Mouse (Mus musculus): ENCODE measurements around the gene Olfr114. TPM values are rescaled to one million over a fixed set of nuclear protein-coding genes. Genes with fewer than 3 reads are reported as not detected.

Gene Olfr114
- polyA plus RNA-seq (2015; fragmentation: Nextera tagmentation; extraction: Ambion mirVana) = not detected in 2 replicates

GRCm38 (mm10) chr17:37592643-37593042 is at the start of gene Olfr114:
Gene Olfr114, minus strand, starts transcription at chr17:37592743.
- ATAC-seq (ENCODE audit: insufficient number of reproducible peaks, low FRiP score, low TSS enrichment, low read depth) = no peak
- no peak within 1 kb of the TSS for H3K27ac ChIP-seq
- no peaks in the 10 kb centered on the region for H3K9me3 ChIP-seq
- H3K4me3 ChIP-seq = no peak within 1 kb of the TSS
- no peaks in the 10 kb centered on the region for H3K36me3 ChIP-seq
- H3K9ac ChIP-seq = no peak within 1 kb of the TSS
- no peaks in the 10 kb centered on the region for H3K4me1 ChIP-seq
- no peak within 1 kb of the TSS for H3K4me2 ChIP-seq
- H3K27me3 ChIP-seq = no peaks in the 10 kb centered on the region

- no peaks in the 10 kb centered on the region for H3K36me3 ChIP-seq
- WGBS = 76% methylated on average over 2 of the region's 2 CpGs
- ATAC-seq (ENCODE audit: insufficient number of reproducible peaks, low FRiP score, low TSS enrichment, low read depth) = no peak
- H3K27ac ChIP-seq = no peak within 1 kb of the TSS
- no peak within 1 kb of the TSS for H3K9ac ChIP-seq
- no peak within 1 kb of the TSS for H3K4me3 ChIP-seq
- H3K4me2 ChIP-seq = no peak within 1 kb of the TSS
- H3K9me3 ChIP-seq = no peaks in the 10 kb centered on the region
- no peaks in the 10 kb centered on the region for H3K27me3 ChIP-seq
- no peaks in the 10 kb centered on the region for H3K4me1 ChIP-seq
Measured at GRCm38 (mm10) chr17:37627009-37627408, 34.5 kb upstream of the Olfr114 start, which contains the start of the genes Olfr115 and Olfr116. Gene Olfr115, minus strand, starts transcription at chr17:37627109. Gene Olfr116, minus strand, starts transcription at chr17:37627199.

- no peak within 1 kb of the TSS for H3K4me3 ChIP-seq
- no peaks in the 10 kb centered on the region for H3K36me3 ChIP-seq
- no peaks in the 10 kb centered on the region for H3K4me1 ChIP-seq
- no peak within 1 kb of the TSS for H3K27ac ChIP-seq
- H3K9ac ChIP-seq = no peak within 1 kb of the TSS
- H3K4me2 ChIP-seq = no peak within 1 kb of the TSS
- H3K9me3 ChIP-seq = no peaks in the 10 kb centered on the region
- H3K27me3 ChIP-seq = no peaks in the 10 kb centered on the region
- ATAC-seq (ENCODE audit: insufficient number of reproducible peaks, low FRiP score, low TSS enrichment, low read depth) = no peak
Measured at GRCm38 (mm10) chr17:37577563-37577962, 15.0 kb downstream of the Olfr114 start, which contains the start of gene Olfr113. Gene Olfr113, minus strand, starts transcription at chr17:37577663.

- no peak within 1 kb of the TSS for H3K27ac ChIP-seq
- H3K9ac ChIP-seq = no peak within 1 kb of the TSS
- no peak within 1 kb of the TSS for H3K4me2 ChIP-seq
- H3K36me3 ChIP-seq = no peaks in the 10 kb centered on the region
- ATAC-seq (ENCODE audit: insufficient number of reproducible peaks, low FRiP score, low TSS enrichment, low read depth) = no peak
- no peaks in the 10 kb centered on the region for H3K9me3 ChIP-seq
- H3K27me3 ChIP-seq = no peaks in the 10 kb centered on the region
- H3K4me3 ChIP-seq = no peak within 1 kb of the TSS
- H3K4me1 ChIP-seq = no peaks in the 10 kb centered on the region
Measured at GRCm38 (mm10) chr17:37569351-37569750, 23.2 kb downstream of the Olfr114 start, which contains the start of gene Olfr112. Gene Olfr112, minus strand, starts transcription at chr17:37569451.

GRCm38 (mm10) chr17:37558913-37559615 is 33.5 kb downstream of the Olfr114 start:
- H3K4me1 ChIP-seq = no peaks in the 10 kb centered on the region
- no peak for ATAC-seq (ENCODE audit: insufficient number of reproducible peaks, low FRiP score, low TSS enrichment, low read depth)
- H3K27me3 ChIP-seq = no peaks in the 10 kb centered on the region
- H3K4me2 ChIP-seq = no peak overlapping the region
- no peak overlapping the region for H3K9ac ChIP-seq
- no peak overlapping the region for H3K4me3 ChIP-seq
- H3K27ac ChIP-seq = no peak overlapping the region
- no peaks in the 10 kb centered on the region for H3K9me3 ChIP-seq
- H3K36me3 ChIP-seq = no peaks in the 10 kb centered on the region
- WGBS = 58% methylated on average over 1 of the region's 1 CpGs

GRCm38 (mm10) chr17:37543800-37544435 is 48.6 kb downstream of the Olfr114 start:
- Histone ChIP-seq H3K36me3 (no peaks in the 10 kb centered on the region), H3K9ac (no peak overlapping the region), H3K27ac (no peak overlapping the region), H3K4me2 (no peak overlapping the region), H3K4me1 (no peaks in the 10 kb centered on the region), H3K9me3 (no peaks in the 10 kb centered on the region), H3K4me3 (no peak overlapping the region), H3K27me3 (no peaks in the 10 kb centered on the region)
- no peak for ATAC-seq (ENCODE audit: insufficient number of reproducible peaks, low FRiP score, low TSS enrichment, low read depth)
- 48% methylated on average over 3 of the region's 3 CpGs for WGBS

GRCm38 (mm10) chr17:37541454-37542119 is 51.0 kb downstream of the Olfr114 start:
- 77% methylated on average over 4 of the region's 4 CpGs for WGBS
- H3K36me3 ChIP-seq = no peaks in the 10 kb centered on the region

More at GRCm38 (mm10) chr17:37541454-37542119, 51.0 kb downstream of the Olfr114 start:
- no peak overlapping the region for H3K4me3 ChIP-seq
- H3K4me1 ChIP-seq = no peaks in the 10 kb centered on the region
- H3K4me2 ChIP-seq = no peak overlapping the region
- no peaks in the 10 kb centered on the region for H3K27me3 ChIP-seq
- no peak overlapping the region for H3K9ac ChIP-seq
- ATAC-seq (ENCODE audit: insufficient number of reproducible peaks, low FRiP score, low TSS enrichment, low read depth) = no peak
- H3K9me3 ChIP-seq = no peaks in the 10 kb centered on the region
- no peak overlapping the region for H3K27ac ChIP-seq

Other genes starting within 250 kb of the Olfr114 start
- gene Olfr104-ps, start 233.2 kb downstream of the Olfr114 start, polyA plus RNA-seq (2015; fragmentation: Nextera tagmentation; extraction: Ambion mirVana) = not detected in 2 replicates
- not detected in 2 replicates for gene Olfr105-ps, start 213.7 kb downstream of the Olfr114 start, polyA plus RNA-seq (2015; fragmentation: Nextera tagmentation; extraction: Ambion mirVana)
- gene Olfr106-ps, start 202.3 kb downstream of the Olfr114 start, polyA plus RNA-seq (2015; fragmentation: Nextera tagmentation; extraction: Ambion mirVana) = not detected in 2 replicates
- not detected in 2 replicates for gene Olfr107, start 193.5 kb downstream of the Olfr114 start, polyA plus RNA-seq (2015; fragmentation: Nextera tagmentation; extraction: Ambion mirVana)
- not detected in 2 replicates for gene Olfr108, start 147.3 kb downstream of the Olfr114 start, polyA plus RNA-seq (2015; fragmentation: Nextera tagmentation; extraction: Ambion mirVana)
- gene Olfr109, start 133.8 kb downstream of the Olfr114 start, polyA plus RNA-seq (2015; fragmentation: Nextera tagmentation; extraction: Ambion mirVana) = not detected in 2 replicates
- gene H2-M2, start 109.2 kb downstream of the Olfr114 start, polyA plus RNA-seq (2015; fragmentation: Nextera tagmentation; extraction: Ambion mirVana) = not detected in 2 replicates
- gene Olfr110, start 100.3 kb downstream of the Olfr114 start, polyA plus RNA-seq (2015; fragmentation: Nextera tagmentation; extraction: Ambion mirVana) = not detected in 2 replicates
- gene Olfr111, start 84.7 kb downstream of the Olfr114 start, polyA plus RNA-seq (2015; fragmentation: Nextera tagmentation; extraction: Ambion mirVana) = not detected in 2 replicates
- not detected in 2 replicates for gene Olfr112, start 23.3 kb downstream of the Olfr114 start, polyA plus RNA-seq (2015; fragmentation: Nextera tagmentation; extraction: Ambion mirVana)
- not detected in 2 replicates for gene Olfr113, start 15.1 kb downstream of the Olfr114 start, polyA plus RNA-seq (2015; fragmentation: Nextera tagmentation; extraction: Ambion mirVana)
- not detected in 2 replicates for gene Olfr115, start 34.4 kb upstream of the Olfr114 start, polyA plus RNA-seq (2015; fragmentation: Nextera tagmentation; extraction: Ambion mirVana)
- gene Olfr116, start 34.5 kb upstream of the Olfr114 start, polyA plus RNA-seq (2015; fragmentation: Nextera tagmentation; extraction: Ambion mirVana) = not detected in 2 replicates
- not detected in 2 replicates for gene Olfr117, start 71.0 kb upstream of the Olfr114 start, polyA plus RNA-seq (2015; fragmentation: Nextera tagmentation; extraction: Ambion mirVana)
- gene Olfr118, start 74.2 kb upstream of the Olfr114 start, polyA plus RNA-seq (2015; fragmentation: Nextera tagmentation; extraction: Ambion mirVana) = not detected in 2 replicates
- gene Olfr119, start 103.8 kb upstream of the Olfr114 start, polyA plus RNA-seq (2015; fragmentation: Nextera tagmentation; extraction: Ambion mirVana) = not detected in 2 replicates
- not detected in 2 replicates for gene Olfr120, start 129.1 kb upstream of the Olfr114 start, polyA plus RNA-seq (2015; fragmentation: Nextera tagmentation; extraction: Ambion mirVana)
- gene Olfr121, start 156.1 kb upstream of the Olfr114 start, polyA plus RNA-seq (2015; fragmentation: Nextera tagmentation; extraction: Ambion mirVana) = not detected in 2 replicates
- gene Olfr122, start 175.9 kb upstream of the Olfr114 start, polyA plus RNA-seq (2015; fragmentation: Nextera tagmentation; extraction: Ambion mirVana) = not detected in 2 replicates
- gene Olfr123, start 200.8 kb upstream of the Olfr114 start, polyA plus RNA-seq (2015; fragmentation: Nextera tagmentation; extraction: Ambion mirVana) = not detected in 2 replicates
- not detected in 2 replicates for gene Olfr124, start 207.1 kb upstream of the Olfr114 start, polyA plus RNA-seq (2015; fragmentation: Nextera tagmentation; extraction: Ambion mirVana)
- gene Olfr125, start 240.2 kb upstream of the Olfr114 start, polyA plus RNA-seq (2015; fragmentation: Nextera tagmentation; extraction: Ambion mirVana) = not detected in 2 replicates

Measured in limb, embryonic 15.5 days (tissue).